Mouse (Mus musculus) liver, embryonic 16.5 days (tissue): ENCODE results near the gene Ptpn14. TPM values are rescaled to one million over a fixed set of nuclear protein-coding genes. Genes with fewer than 3 reads are reported as not detected.

Source experiments
- ATAC-seq: fragments of 200-750 bp; cut with Nextera tagmentation; 2 replicates; pipeline ENCODE4 v1.8.0; 2017; ENCODE audit warnings: low read depth, mild to moderate bottlenecking, moderate number of reproducible peaks, moderate library complexity
- H3K27ac ChIP-seq: fragments of 300-500 bp; sonication (generic); 2 replicates; pipeline ENCODE4 v1.5.1; 2014; ENCODE audit warnings: mild to moderate bottlenecking, low read length
- H3K27me3 ChIP-seq: fragments of 300-500 bp; sonication (generic); 2 replicates; pipeline ENCODE4 v1.6.1; 2014; ENCODE audit warnings: low read depth, low read length, mixed read lengths; ENCODE audit not compliant: control insufficient read depth, insufficient read depth
- H3K36me3 ChIP-seq: fragments of 300-500 bp; sonication (generic); 2 replicates; pipeline ENCODE4 v1.6.1; 2014; ENCODE audit warnings: mild to moderate bottlenecking; ENCODE audit not compliant: control insufficient read depth, insufficient read depth
- H3K4me1 ChIP-seq: fragments of 300-500 bp; sonication (generic); 2 replicates; pipeline ENCODE4 v1.6.1; 2014; ENCODE audit warnings: low read depth, low read length, mixed read lengths; ENCODE audit not compliant: control insufficient read depth
- H3K4me2 ChIP-seq: fragments of 300-500 bp; sonication (generic); 2 replicates; pipeline ENCODE4 v1.6.1; 2014; ENCODE audit warnings: low read depth, low read length, mixed read lengths
- H3K4me3 ChIP-seq: fragments of 300-500 bp; sonication (generic); 2 replicates; pipeline ENCODE4 v1.5.1; 2014; ENCODE audit warnings: low read depth, mild to moderate bottlenecking, low read length
- H3K9ac ChIP-seq: fragments of 300-500 bp; sonication (generic); 2 replicates; pipeline ENCODE4 v1.6.1; 2014; ENCODE audit warnings: low read depth, low read length
- H3K9me3 ChIP-seq: fragments of 300-500 bp; sonication (generic); replicated peaks from 2 replicates; pipeline ENCODE4 v1.6.1; 2016; ENCODE audit warnings: low read length; ENCODE audit not compliant: control insufficient read depth
- whole genome bisulfite sequencing: fragments of 180-500 bp; shearing (Covaris S2); extraction: QIAGEN DNeasy Blood & Tissue Kit; methylation state at CpG from one replicate; pipeline ENCODE4 v1.1.7; 2014; ENCODE audit not compliant: insufficient replicate concordance; 5-methylcytosine and 5-hydroxymethylcytosine counted together
- polyA plus RNA-seq: library from polyadenylated mRNA; unstranded; fragments of >200 nt; fragmentation: Nextera tagmentation; extraction: Ambion mirVana; gene quantifications from 2 replicates; pipeline ENCODE4 v1.2.1, GENCODE M21; 2015

Ptpn14 gene
- polyA plus RNA-seq, 1 experiment from 2014 or later: 0.38 TPM

GRCm38 (mm10) chr1:189731697-189732096, 3.6 kb downstream of the Ptpn14 start:
- Histone ChIP-seq H3K36me3 (no peaks in the 10 kb centered on the region), H3K4me2 (no peak overlapping the region), H3K9me3 (no peaks in the 10 kb centered on the region), H3K4me1 (no peaks in the 10 kb centered on the region), H3K27ac (no peak overlapping the region), H3K27me3 (peaks cover 48% of the 10 kb centered on the region), H3K9ac (no peak overlapping the region), H3K4me3 (no peak overlapping the region)
- WGBS: 70% methylated on average over 10 of the region's 10 CpGs
- no peak for ATAC-seq

- H3K27me3 ChIP-seq: peaks cover 43% of the 10 kb centered on the region
- H3K4me3 ChIP-seq: no peak overlapping the region
- no peak overlapping the region for H3K9ac ChIP-seq
- no peaks in the 10 kb centered on the region for H3K4me1 ChIP-seq
- no peaks in the 10 kb centered on the region for H3K36me3 ChIP-seq
- H3K4me2 ChIP-seq: no peak overlapping the region
- WGBS: 58% methylated on average over 8 of the region's 8 CpGs
- ATAC-seq: no peak
- no peaks in the 10 kb centered on the region for H3K9me3 ChIP-seq
- H3K27ac ChIP-seq: no peak overlapping the region
These were observed 4.1 kb downstream of the Ptpn14 start for GRCm38 (mm10) chr1:189732156-189732555.

- no peak overlapping the region for H3K4me3 ChIP-seq
- WGBS: 71% methylated on average over 7 of the region's 7 CpGs
- ATAC-seq: no peak
- no peaks in the 10 kb centered on the region for H3K27me3 ChIP-seq
- no peak overlapping the region for H3K9ac ChIP-seq
- no peaks in the 10 kb centered on the region for H3K4me1 ChIP-seq
- H3K4me2 ChIP-seq: no peak overlapping the region
- no peaks in the 10 kb centered on the region for H3K36me3 ChIP-seq
- H3K27ac ChIP-seq: no peak overlapping the region
- no peaks in the 10 kb centered on the region for H3K9me3 ChIP-seq
These were observed 12.0 kb downstream of the Ptpn14 start for GRCm38 (mm10) chr1:189740075-189740474.

- no peak for ATAC-seq
- 69% methylated on average over 5 of the region's 5 CpGs for WGBS
These were observed 14.0 kb downstream of the Ptpn14 start for GRCm38 (mm10) chr1:189742041-189742440.

GRCm38 (mm10) chr1:189743136-189743535, 15.1 kb downstream of the Ptpn14 start:
- ATAC-seq: no peak
- no peaks in the 10 kb centered on the region for H3K4me1 ChIP-seq
- 70% methylated on average over 5 of the region's 5 CpGs for WGBS

More at GRCm38 (mm10) chr1:189742041-189742440, 14.0 kb downstream of the Ptpn14 start:
- Histone ChIP-seq H3K4me1 (no peaks in the 10 kb centered on the region), H3K27me3 (no peaks in the 10 kb centered on the region), H3K36me3 (no peaks in the 10 kb centered on the region), H3K27ac (no peak overlapping the region), H3K9me3 (no peaks in the 10 kb centered on the region), H3K4me2 (no peak overlapping the region), H3K9ac (no peak overlapping the region), H3K4me3 (no peak overlapping the region)

GRCm38 (mm10) chr1:189744914-189745710, 17.0 kb downstream of the Ptpn14 start:
- 68% methylated on average over 4 of the region's 4 CpGs for WGBS
- Histone ChIP-seq H3K27ac (no peak overlapping the region), H3K4me3 (no peak overlapping the region)

More at GRCm38 (mm10) chr1:189743136-189743535, 15.1 kb downstream of the Ptpn14 start:
- H3K4me2 ChIP-seq: no peak overlapping the region
- no peak overlapping the region for H3K9ac ChIP-seq
- H3K27me3 ChIP-seq: no peaks in the 10 kb centered on the region
- H3K4me3 ChIP-seq: no peak overlapping the region
- H3K9me3 ChIP-seq: no peaks in the 10 kb centered on the region
- no peak overlapping the region for H3K27ac ChIP-seq
- no peaks in the 10 kb centered on the region for H3K36me3 ChIP-seq

GRCm38 (mm10) chr1:189746520-189746919, 18.5 kb downstream of the Ptpn14 start:
- Histone ChIP-seq H3K4me3 (no peak overlapping the region), H3K9me3 (no peaks in the 10 kb centered on the region), H3K27ac (no peak overlapping the region), H3K9ac (no peak overlapping the region), H3K36me3 (no peaks in the 10 kb centered on the region), H3K4me2 (no peak overlapping the region), H3K4me1 (no peaks in the 10 kb centered on the region), H3K27me3 (no peaks in the 10 kb centered on the region)
- 18% methylated on average over 4 of the region's 4 CpGs for WGBS
- no peak for ATAC-seq

More at GRCm38 (mm10) chr1:189744914-189745710, 17.0 kb downstream of the Ptpn14 start:
- H3K27me3 ChIP-seq: no peaks in the 10 kb centered on the region
- H3K4me2 ChIP-seq: no peak overlapping the region
- no peaks in the 10 kb centered on the region for H3K36me3 ChIP-seq
- H3K9me3 ChIP-seq: no peaks in the 10 kb centered on the region
- H3K4me1 ChIP-seq: no peaks in the 10 kb centered on the region
- no peak for ATAC-seq
- H3K9ac ChIP-seq: no peak overlapping the region

- Histone ChIP-seq H3K27me3 (no peaks in the 10 kb centered on the region), H3K27ac (no peak overlapping the region), H3K4me1 (no peaks in the 10 kb centered on the region; the same call in 1 of the 2 replicates), H3K36me3 (no peaks in the 10 kb centered on the region), H3K9ac (no peak overlapping the region), H3K4me2 (no peak overlapping the region), H3K9me3 (no peaks in the 10 kb centered on the region), H3K4me3 (no peak overlapping the region)
- no peak for ATAC-seq
- 73% methylated on average over 4 of the region's 4 CpGs for WGBS
These were observed 21.7 kb downstream of the Ptpn14 start for GRCm38 (mm10) chr1:189749789-189750188.

GRCm38 (mm10) chr1:189750233-189750632, 22.2 kb downstream of the Ptpn14 start:
- H3K9ac ChIP-seq: no peak overlapping the region
- H3K4me3 ChIP-seq: no peak overlapping the region
- H3K4me1 ChIP-seq: peaks cover 3% of the 10 kb centered on the region
- H3K4me2 ChIP-seq: no peak overlapping the region
- WGBS: 84% methylated on average over 5 of the region's 5 CpGs
- no peaks in the 10 kb centered on the region for H3K27me3 ChIP-seq
- H3K27ac ChIP-seq: no peak overlapping the region
- H3K9me3 ChIP-seq: no peaks in the 10 kb centered on the region
- H3K36me3 ChIP-seq: no peaks in the 10 kb centered on the region
- no peak for ATAC-seq
